Mouse (Mus musculus): ENCODE results near the gene Bscl2. TPM values are rescaled to one million over a fixed set of nuclear protein-coding genes. Genes with fewer than 3 reads are reported as not detected.

Bscl2 gene
- polyA plus RNA-seq, 1 experiment: not detected

GRCm38 (mm10) chr19:8880311-8881033 lies 43.2 kb downstream of the Bscl2 start, which contains the start of gene Uqcc3:
Gene Uqcc3 (minus strand): TSS chr19:8880923.
- Histone ChIP-seq H3K27ac (ENCODE audit: insufficient read depth, low read depth, low read length) (peak within 1 kb of the TSS; percentile 87), H3K4me3 (ENCODE audit: insufficient read depth, low read depth, low read length) (peak within 1 kb of the TSS; percentile 65), H3K4me1 (ENCODE audit: control insufficient read depth, insufficient read depth, low read length) (peaks cover 3% of the 10 kb centered on the region; the same call in 1 of the 2 replicates)
- WGBS: under 1% methylated on average over 42 of the region's 42 CpGs
- TF ChIP-seq CTCF (IDR thresholded peaks at IDR 0.05; ENCODE audit: insufficient read depth, low read depth, low read length): no peak
- peak; percentile 49 for TF ChIP-seq POLR2A (IDR thresholded peaks at IDR 0.05; ENCODE audit: insufficient read depth, low read depth, low read length)

- Histone ChIP-seq H3K4me1 (ENCODE audit: control insufficient read depth, insufficient read depth, low read length) (peaks cover 3% of the 10 kb centered on the region; the same call in 1 of the 2 replicates), H3K27ac (ENCODE audit: insufficient read depth, low read depth, low read length) (0 out of 2 replicates have a peak overlapping the region, but pooled peaks have one; percentile 17), H3K4me3 (ENCODE audit: insufficient read depth, low read depth, low read length) (peak overlapping the region; percentile 65)
- 5% methylated on average over 3 of the region's 3 CpGs for WGBS
- TF ChIP-seq POLR2A (IDR thresholded peaks at IDR 0.05; ENCODE audit: insufficient read depth, low read depth, low read length) (no peak), CTCF (IDR thresholded peaks at IDR 0.05; ENCODE audit: insufficient read depth, low read depth, low read length) (no peak)
These were observed 43.7 kb downstream of the Bscl2 start for GRCm38 (mm10) chr19:8881034-8881392.

GRCm38 (mm10) chr19:8883616-8884015 lies 46.3 kb downstream of the Bscl2 start, which contains the start of the genes Lbhd1 and Gm49403:
Gene Lbhd1 (plus strand): TSS chr19:8883732.
Gene Gm49403 (plus strand): TSS chr19:8883930.
- Histone ChIP-seq H3K4me1 (ENCODE audit: control insufficient read depth, insufficient read depth, low read length) (peaks cover 3% of the 10 kb centered on the region; the same call in 1 of the 2 replicates), H3K27ac (ENCODE audit: insufficient read depth, low read depth, low read length) (no peak within 1 kb of the TSS), H3K4me3 (ENCODE audit: insufficient read depth, low read depth, low read length) (no peak within 1 kb of the TSS)
- no peak for TF ChIP-seq POLR2A (IDR thresholded peaks at IDR 0.05; ENCODE audit: insufficient read depth, low read depth, low read length)
- TF ChIP-seq CTCF (IDR thresholded peaks at IDR 0.05; ENCODE audit: insufficient read depth, low read depth, low read length): no peak
- WGBS: 73% methylated on average over 3 of the region's 3 CpGs

GRCm38 (mm10) chr19:8886916-8887584 lies 49.8 kb downstream of the Bscl2 start:
- no peak overlapping the region for H3K4me3 ChIP-seq (ENCODE audit: insufficient read depth, low read depth, low read length)
- no peak overlapping the region for H3K27ac ChIP-seq (ENCODE audit: insufficient read depth, low read depth, low read length)
- WGBS: 59% methylated on average over 1 of the region's 1 CpGs
- TF ChIP-seq POLR2A (IDR thresholded peaks at IDR 0.05; ENCODE audit: insufficient read depth, low read depth, low read length) (no peak), CTCF (IDR thresholded peaks at IDR 0.05; ENCODE audit: insufficient read depth, low read depth, low read length) (no peak)
- no peaks in the 10 kb centered on the region for H3K4me1 ChIP-seq (ENCODE audit: control insufficient read depth, insufficient read depth, low read length)

- no peak overlapping the region for H3K27ac ChIP-seq (ENCODE audit: insufficient read depth, low read depth, low read length)
- peak overlapping the region; percentile 69 for H3K4me3 ChIP-seq (ENCODE audit: insufficient read depth, low read depth, low read length)
- 20% methylated on average over 19 of the region's 19 CpGs for WGBS
These were observed 50.6 kb downstream of the Bscl2 start for GRCm38 (mm10) chr19:8887585-8888463.

GRCm38 (mm10) chr19:8888511-8889385 lies 51.5 kb downstream of the Bscl2 start, which contains the start of the genes 1810009A15Rik and Gm49416:
Gene 1810009A15Rik (plus strand): TSS chr19:8888853.
Gene Gm49416 (plus strand): TSS chr19:8888926.
- WGBS: under 1% methylated on average over 58 of the region's 58 CpGs
- H3K27ac ChIP-seq (ENCODE audit: insufficient read depth, low read depth, low read length): 0 out of 2 replicates have a peak within 1 kb of the TSS, but pooled peaks have one; percentile 17
- H3K4me3 ChIP-seq (ENCODE audit: insufficient read depth, low read depth, low read length): peak within 1 kb of the TSS; percentile 69
- TF ChIP-seq CTCF (IDR thresholded peaks at IDR 0.05; ENCODE audit: insufficient read depth, low read depth, low read length) (no peak), POLR2A (IDR thresholded peaks at IDR 0.05; ENCODE audit: insufficient read depth, low read depth, low read length) (no peak; the same call in 1 of the 2 replicates)
- peaks cover 2% of the 10 kb centered on the region; the same call in 1 of the 2 replicates for H3K4me1 ChIP-seq (ENCODE audit: control insufficient read depth, insufficient read depth, low read length)

More at GRCm38 (mm10) chr19:8887585-8888463, 50.6 kb downstream of the Bscl2 start:
- TF ChIP-seq POLR2A (IDR thresholded peaks at IDR 0.05; ENCODE audit: insufficient read depth, low read depth, low read length) (no peak), CTCF (IDR thresholded peaks at IDR 0.05; ENCODE audit: insufficient read depth, low read depth, low read length) (no peak)
- H3K4me1 ChIP-seq (ENCODE audit: control insufficient read depth, insufficient read depth, low read length): no peaks in the 10 kb centered on the region

GRCm38 (mm10) chr19:8892829-8893766 lies 55.8 kb downstream of the Bscl2 start, which contains the start of gene Ints5:
Gene Ints5 (plus strand): TSS chr19:8893005.
- peak within 1 kb of the TSS; percentile 93 for H3K4me3 ChIP-seq (ENCODE audit: insufficient read depth, low read depth, low read length)
- peak; percentile 91 for TF ChIP-seq POLR2A (IDR thresholded peaks at IDR 0.05; ENCODE audit: insufficient read depth, low read depth, low read length)
- no peak for TF ChIP-seq CTCF (IDR thresholded peaks at IDR 0.05; ENCODE audit: insufficient read depth, low read depth, low read length)
- H3K4me1 ChIP-seq (ENCODE audit: control insufficient read depth, insufficient read depth, low read length): peaks cover 9% of the 10 kb centered on the region
- H3K27ac ChIP-seq (ENCODE audit: insufficient read depth, low read depth, low read length): no peak within 1 kb of the TSS
- under 1% methylated on average over 54 of the region's 54 CpGs for WGBS
